Mouse (Mus musculus) left cerebral cortex, adult 8-10 months (tissue): Measurements from ENCODE around the gene Rubcn. TPM values are rescaled to one million over a fixed set of nuclear protein-coding genes. Genes with fewer than 3 reads are reported as not detected.
A peak's percentile ranks its signal among the peaks of the same experiment; 100 is the strongest.
"Not testable (repeated sequence)": the region's sequence is repeated elsewhere in the genome, so short reads cannot be mapped to it uniquely, and the experiment has no call there.

Experiments used
- DNase-seq, 2 experiments: peaks; one replicate each; pipeline ENCODE4 v3.0.0; 2022; ENCODE audit warnings: low spot score in 2 of 2
- total RNA-seq, 4 experiments: library from RNA; stranded (reverse); gene quantifications; 2 replicates each; pipeline ENCODE4 v1.2.4; 2022

The Rubcn gene
- 10 to 100 TPM; 63.9 to 74.1 (median 69.3) TPM for total RNA-seq

- peak; percentile 80 to 95 for DNase-seq
These were observed at the start of gene Rubcn, which contains the start of gene Fyttd1 for GRCm38 (mm10) chr16:32877343-32878156. Gene Rubcn, minus strand, starts transcription at chr16:32877766. Gene Fyttd1, plus strand, starts transcription at chr16:32877500.

DNA sequence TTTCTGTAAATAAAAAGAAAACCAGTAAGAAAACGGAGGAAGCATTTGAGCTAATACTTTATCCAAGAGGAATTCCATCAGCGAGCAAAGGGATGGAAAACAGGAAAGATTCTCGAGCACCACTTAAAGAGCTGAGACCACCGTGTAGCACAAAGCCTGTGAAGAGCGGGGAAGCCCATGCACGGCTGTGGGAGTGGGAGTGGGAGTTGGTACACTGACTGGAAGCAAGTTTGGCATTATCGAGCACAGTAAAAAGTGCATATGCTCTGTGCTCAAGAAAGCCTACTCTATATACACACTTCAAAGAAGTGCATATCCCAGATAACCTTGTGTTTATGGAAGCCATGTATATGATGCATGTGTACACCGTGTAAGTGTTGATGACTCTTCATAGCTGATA lies 49.5 kb upstream of the Rubcn start:
- DNase-seq, result no peak

- not testable (repeated sequence) for DNase-seq
These were observed 49.1 kb upstream of the Rubcn start for GRCm38 (mm10) chr16:32926629-32927028.

- DNase-seq, result no peak
These were observed 37.9 kb upstream of the Rubcn start for GRCm38 (mm10) chr16:32915292-32916068.

- DNase-seq, result peak; percentile 80 to 84
These were observed 36.6 kb upstream of the Rubcn start, which contains the start of gene Lrch3 for GRCm38 (mm10) chr16:32913937-32914881. Gene Lrch3, plus strand, starts transcription at chr16:32914100.

GRCm38 (mm10) chr16:32913212-32913611 lies 35.6 kb upstream of the Rubcn start:
- DNase-seq, result no peak

GRCm38 (mm10) chr16:32906727-32907126 lies 29.2 kb upstream of the Rubcn start:
- no peak for DNase-seq

- DNase-seq, result no peak
These were observed 28.6 kb upstream of the Rubcn start for GRCm38 (mm10) chr16:32906186-32906585.

DNA sequence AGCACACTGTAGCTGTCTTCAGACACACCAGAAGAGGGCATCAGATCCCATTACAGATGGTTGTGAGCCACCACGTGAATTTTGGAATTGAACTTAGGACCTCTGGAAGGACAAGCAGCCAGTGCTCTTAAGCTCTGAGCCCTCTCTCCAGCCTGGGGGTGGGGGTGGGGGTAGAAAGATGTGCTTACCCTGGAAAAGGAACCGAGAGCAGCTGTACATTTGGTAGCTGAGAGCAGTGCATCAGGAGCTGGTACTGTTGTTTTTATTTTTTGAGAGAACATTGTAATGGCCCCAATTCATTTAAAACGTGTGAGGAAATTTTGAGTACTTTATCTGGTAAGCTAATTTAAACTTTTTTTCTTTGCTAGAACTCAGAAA lies 24.5 kb upstream of the Rubcn start:
- no peak for DNase-seq

GRCm38 (mm10) chr16:32901360-32902050 lies 23.9 kb upstream of the Rubcn start:
- DNase-seq, result no peak

DNA sequence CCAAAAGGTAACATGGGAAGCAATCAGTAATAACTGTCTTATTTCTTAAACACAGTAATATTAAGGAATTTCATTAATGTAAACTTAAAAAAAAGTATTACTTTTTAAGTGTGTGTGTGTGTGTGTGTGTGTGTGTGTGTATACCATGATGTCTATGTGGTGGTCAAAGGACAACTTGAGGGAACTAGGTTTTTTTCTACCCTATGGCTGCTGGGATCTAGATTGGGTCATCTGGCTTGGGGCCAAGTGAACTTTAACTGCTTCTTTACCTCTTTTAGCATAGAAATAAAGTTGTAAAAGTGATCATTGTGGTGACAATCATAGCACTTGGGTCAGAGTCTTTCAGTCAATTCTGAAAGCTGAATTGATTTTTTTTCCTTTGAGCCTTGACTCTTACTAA lies 18.6 kb upstream of the Rubcn start:
- DNase-seq, result no peak

DNA sequence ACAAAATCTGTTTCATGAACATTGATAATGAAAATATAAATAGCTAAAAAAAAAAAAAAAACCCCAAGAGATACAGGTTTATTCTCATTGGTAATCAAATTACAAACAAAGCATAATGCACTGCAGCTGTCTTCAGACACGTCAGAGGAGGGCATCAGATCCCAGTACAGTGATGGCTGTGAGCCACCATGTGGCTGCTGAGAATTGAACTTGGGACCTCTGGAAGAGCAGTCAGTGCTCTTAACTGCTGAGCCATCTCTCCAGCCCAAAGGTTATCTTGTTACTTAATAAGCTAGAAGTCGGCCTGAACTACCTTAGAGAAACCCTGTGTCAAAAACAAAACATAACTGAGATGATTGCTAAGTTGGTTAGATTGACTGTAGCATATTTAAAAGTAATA lies 12.3 kb upstream of the Rubcn start:
- DNase-seq, result no peak

DNA sequence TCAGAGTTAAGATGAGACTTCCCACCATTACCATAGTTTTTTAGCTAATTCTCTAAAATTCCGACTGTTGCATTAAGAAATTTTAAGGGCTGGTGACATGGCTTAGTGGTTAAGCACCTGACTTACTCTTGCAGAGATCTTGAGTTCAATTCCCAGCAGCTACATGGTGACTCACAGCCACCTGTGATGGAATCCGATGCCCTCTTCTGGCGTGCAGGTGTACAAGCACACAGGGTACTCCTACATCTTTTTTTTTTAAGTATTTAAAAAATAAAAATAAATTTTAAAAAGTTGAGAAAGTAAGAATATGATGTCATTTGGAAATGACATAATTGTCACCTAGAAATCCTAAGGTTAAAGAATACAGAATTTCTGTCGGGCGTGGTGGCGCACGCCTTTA lies 10.4 kb upstream of the Rubcn start:
- DNase-seq, result no peak

DNA sequence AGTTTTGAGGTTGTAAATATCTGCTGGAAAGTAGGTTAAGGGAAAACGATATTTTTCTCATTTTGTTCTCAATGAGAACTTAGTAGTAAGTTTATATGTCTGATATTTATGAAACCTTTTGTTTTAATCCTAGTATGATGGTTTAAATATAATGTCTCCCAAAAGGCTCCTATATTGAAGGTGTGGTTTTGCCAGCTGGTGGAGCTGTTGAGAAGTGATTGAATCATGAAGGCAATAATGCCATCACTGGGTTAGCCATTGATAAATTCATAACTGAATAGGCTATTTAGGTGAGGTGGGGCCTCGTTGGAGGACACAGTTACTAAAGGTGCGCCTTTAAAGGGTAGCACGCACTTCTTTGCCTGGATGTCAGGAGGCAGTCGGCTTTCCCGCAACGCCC lies 4.0 kb upstream of the Rubcn start:
- DNase-seq, result no peak

- no peak for DNase-seq
These were observed 1.7 kb upstream of the Rubcn start for GRCm38 (mm10) chr16:32878972-32879926.

DNA sequence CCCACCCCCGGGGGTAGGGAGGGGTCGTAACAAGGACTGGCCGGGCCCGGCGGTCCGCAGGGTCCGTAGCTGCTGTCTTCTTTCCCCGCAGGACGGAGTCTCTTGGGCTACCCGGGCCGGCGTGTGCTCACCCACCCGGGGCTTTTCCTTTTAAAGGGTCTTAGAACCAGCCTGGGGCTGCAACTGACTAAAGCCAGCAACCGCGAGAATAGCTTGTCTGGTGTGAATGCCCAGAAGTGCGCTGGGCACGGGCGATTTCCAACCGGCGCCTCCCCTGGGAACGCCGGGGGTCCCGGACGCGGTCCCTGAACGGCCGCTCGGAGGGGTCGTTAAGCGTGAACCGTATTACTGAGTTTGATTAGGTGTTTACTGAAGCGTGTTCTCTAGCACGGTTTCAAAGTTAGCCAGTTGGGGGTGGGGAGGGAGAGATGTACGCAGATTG lies 612 bp upstream of the Rubcn start:
- no peak for DNase-seq

DNA sequence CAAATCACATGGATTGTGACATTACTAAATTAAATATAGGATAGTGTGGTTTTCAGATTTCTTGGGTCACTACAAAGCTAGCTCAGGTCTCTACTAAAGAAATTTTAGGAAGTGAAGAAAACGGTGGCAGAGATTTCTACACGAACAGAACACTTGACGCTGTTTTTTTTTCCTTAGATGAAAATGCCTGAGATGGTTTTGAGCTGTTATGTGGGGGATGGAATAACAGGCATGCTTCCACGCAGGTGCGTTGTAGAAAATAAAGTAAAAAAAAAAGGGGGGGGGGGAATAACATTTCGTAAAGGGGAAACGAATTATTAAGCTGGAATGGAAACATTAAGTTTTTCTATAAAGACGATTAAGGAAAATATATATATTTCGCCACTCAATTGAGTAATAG lies 735 bp downstream of the Rubcn start:
- no peak for DNase-seq

DNA sequence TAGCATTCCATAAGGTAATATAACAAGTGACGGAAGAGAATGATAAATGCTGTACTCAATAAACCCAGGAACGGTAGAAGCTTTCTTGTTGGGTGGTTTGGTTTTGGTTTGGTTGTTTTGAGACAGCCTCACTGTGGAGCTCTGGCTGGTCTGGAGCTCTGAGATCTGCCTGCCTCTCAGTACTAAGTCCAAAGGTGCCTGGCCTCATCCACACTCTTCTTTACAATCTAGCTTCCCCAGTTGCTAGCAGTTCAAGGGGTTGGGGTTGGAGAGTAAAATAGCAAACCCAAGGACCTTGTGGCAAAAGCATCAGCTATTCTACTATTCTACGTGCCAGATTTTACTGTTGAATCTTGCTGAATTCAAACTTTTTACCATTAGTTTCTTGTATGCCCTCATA lies 1.7 kb downstream of the Rubcn start:
- DNase-seq, result no peak

DNA sequence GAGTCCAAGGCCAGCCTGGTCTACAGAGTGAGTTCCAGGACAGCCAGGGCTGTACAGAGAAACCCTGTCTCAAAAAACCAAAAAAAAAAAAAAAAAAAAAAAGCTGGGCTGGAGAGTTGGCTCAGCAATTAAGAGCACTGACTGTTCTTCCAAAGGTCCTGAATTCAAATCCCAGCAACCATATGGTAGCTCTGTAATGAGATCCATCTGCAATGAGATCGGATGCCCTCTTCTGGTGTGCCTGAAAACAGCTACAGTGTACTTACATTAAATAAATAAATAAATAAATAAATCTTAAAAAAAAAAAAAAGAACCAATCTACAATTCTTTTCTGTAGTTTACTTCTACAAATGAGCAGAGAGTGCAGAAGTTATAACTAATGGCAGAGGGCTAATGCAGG lies 2.3 kb downstream of the Rubcn start:
- DNase-seq, result not testable (repeated sequence)

DNA sequence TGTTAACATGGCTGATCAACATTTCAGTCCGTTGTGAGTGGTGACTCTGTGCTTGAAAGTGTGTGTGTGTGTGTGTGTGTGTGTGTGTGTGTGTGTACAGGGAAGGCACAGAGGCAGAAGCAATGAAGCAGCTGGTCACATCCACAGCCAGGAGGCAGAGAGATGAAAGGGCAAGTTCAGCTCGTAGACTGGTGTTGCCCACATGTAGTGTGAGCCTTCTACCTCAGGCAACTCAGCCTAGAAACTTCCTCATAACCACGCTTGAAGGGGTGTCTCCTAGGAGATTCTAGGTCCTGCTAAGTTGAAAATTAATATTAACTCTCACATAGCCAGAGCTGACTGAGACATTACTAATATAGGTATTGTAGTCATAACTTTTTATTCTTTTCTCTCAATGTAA lies 4.2 kb downstream of the Rubcn start:
- DNase-seq, result no peak
